Mouse (Mus musculus) intestine, embryonic 16.5 days (tissue): Measurements from ENCODE around the gene Lrriq3. TPM values are rescaled to one million over a fixed set of nuclear protein-coding genes. Genes with fewer than 3 reads are reported as not detected.

Experiments
- ATAC-seq: fragments of 200-750 bp; cut with Nextera tagmentation; 2 replicates; pipeline ENCODE4 v1.8.0; 2017; ENCODE audit warnings: moderate TSS enrichment, moderate library complexity
- H3K27ac ChIP-seq: fragments of 300-500 bp; sonication (generic); 2 replicates; pipeline ENCODE4 v1.5.1; 2014; ENCODE audit warnings: mild to moderate bottlenecking, low read length
- H3K27me3 ChIP-seq: fragments of 300-500 bp; sonication (generic); replicated peaks from 2 replicates; pipeline ENCODE4 v1.6.1; 2014; ENCODE audit warnings: low read length, control low read depth, mixed read lengths; ENCODE audit not compliant: control insufficient read depth, insufficient read depth
- H3K36me3 ChIP-seq: fragments of 300-500 bp; sonication (generic); 2 replicates; pipeline ENCODE4 v1.6.1; 2014; ENCODE audit warnings: low read length, control low read depth; ENCODE audit not compliant: control insufficient read depth, insufficient read depth
- H3K4me1 ChIP-seq: fragments of 300-500 bp; sonication (generic); 2 replicates; pipeline ENCODE4 v1.6.1; 2014; ENCODE audit warnings: low read length, control low read depth, mixed read lengths; ENCODE audit not compliant: control insufficient read depth, insufficient read depth
- H3K4me2 ChIP-seq: fragments of 300-500 bp; sonication (generic); 2 replicates; pipeline ENCODE4 v1.6.1; 2014; ENCODE audit warnings: low read depth, low read length, control low read depth
- H3K4me3 ChIP-seq: fragments of 300-500 bp; sonication (generic); 2 replicates; pipeline ENCODE4 v1.5.1; 2014; ENCODE audit warnings: mild to moderate bottlenecking, low read length
- H3K9ac ChIP-seq: fragments of 300-500 bp; sonication (generic); 2 replicates; pipeline ENCODE4 v1.6.1; 2014; ENCODE audit warnings: low read depth, low read length
- H3K9me3 ChIP-seq: fragments of 300-500 bp; sonication (generic); 2 replicates; pipeline ENCODE4 v1.6.1; 2016; ENCODE audit warnings: low read length, control low read depth; ENCODE audit not compliant: control insufficient read depth
- WGBS: fragments of 180-500 bp; shearing (Covaris S2); extraction: QIAGEN DNeasy Blood & Tissue Kit; methylation state at CpG from one replicate; pipeline ENCODE4 v1.1.7; 2014; 5-methylcytosine and 5-hydroxymethylcytosine counted together
- polyA plus RNA-seq: library from polyadenylated mRNA; unstranded; fragments of >200 nt; fragmentation: Nextera tagmentation; extraction: Ambion mirVana; gene quantifications from 2 replicates; pipeline ENCODE4 v1.2.1, GENCODE M21; 2015

The Lrriq3 gene
- polyA plus RNA-seq, 1 experiment from 2014 or later, result 1.2 TPM

GRCm38 (mm10) chr3:155234919-155235318 is 141.7 kb downstream of the Lrriq3 start:
- no peaks in the 10 kb centered on the region for H3K4me1 ChIP-seq
- H3K27ac ChIP-seq, result no peak overlapping the region
- H3K27me3 ChIP-seq, result no peaks in the 10 kb centered on the region
- no peak overlapping the region for H3K4me2 ChIP-seq
- no peak overlapping the region for H3K9ac ChIP-seq
- no peaks in the 10 kb centered on the region for H3K9me3 ChIP-seq
- 7% methylated on average over 1 of the region's 1 CpGs for WGBS
- no peaks in the 10 kb centered on the region for H3K36me3 ChIP-seq
- no peak for ATAC-seq
- H3K4me3 ChIP-seq, result no peak overlapping the region

GRCm38 (mm10) chr3:155235502-155235901 is 142.3 kb downstream of the Lrriq3 start:
- no peaks in the 10 kb centered on the region for H3K36me3 ChIP-seq
- H3K4me3 ChIP-seq, result no peak overlapping the region
- no peak overlapping the region for H3K27ac ChIP-seq
- H3K9me3 ChIP-seq, result no peaks in the 10 kb centered on the region
- no peak overlapping the region for H3K9ac ChIP-seq
- no peaks in the 10 kb centered on the region for H3K27me3 ChIP-seq
- H3K4me1 ChIP-seq, result no peaks in the 10 kb centered on the region
- H3K4me2 ChIP-seq, result no peak overlapping the region
- ATAC-seq, result no peak

Other genes starting within 250 kb of the Lrriq3 start
- gene Tnni3k, start 38.0 kb upstream of the Lrriq3 start, polyA plus RNA-seq, result not detected in 2 replicates
- 17.3 and 22.4 TPM in 2 replicates for gene Fpgt, start within 50 bp of the Lrriq3 start, polyA plus RNA-seq